Mouse (Mus musculus): ENCODE results near the gene Dohh. TPM values are rescaled to one million over a fixed set of nuclear protein-coding genes. Genes with fewer than 3 reads are reported as not detected.

The Dohh gene
- polyA plus RNA-seq, 1 experiment from 2014 or later, result 109 TPM

- H3K36me3 ChIP-seq (ENCODE audit: control insufficient read depth, insufficient read depth, low read length), result no peaks in the 10 kb centered on the region
- H3K27ac ChIP-seq (ENCODE audit: low read length), result peak overlapping the region; percentile 77
- H3K9me3 ChIP-seq (ENCODE audit: control insufficient read depth, low read length), result no peaks in the 10 kb centered on the region
- H3K4me1 ChIP-seq (ENCODE audit: control insufficient read depth, insufficient read depth, low read length), result peaks cover 43% of the 10 kb centered on the region
- peaks cover 5% of the 10 kb centered on the region; the same call in 1 of the 2 replicates for H3K27me3 ChIP-seq (replicated peaks; ENCODE audit: control insufficient read depth, insufficient read depth, low read length)
- H3K4me3 ChIP-seq (ENCODE audit: low read length), result peak overlapping the region; percentile 66
- WGBS, result 58% methylated on average over 4 of the region's 4 CpGs
- H3K9ac ChIP-seq (ENCODE audit: low read depth, low read length), result peak overlapping the region; percentile 60; the same call in 1 of the 2 replicates
- ATAC-seq, result no peak
- H3K4me2 ChIP-seq (ENCODE audit: low read depth, low read length), result peak overlapping the region; percentile 78
Observed at GRCm38 (mm10) chr10:81423476-81424245, 39.4 kb downstream of the Dohh start.

DNA sequence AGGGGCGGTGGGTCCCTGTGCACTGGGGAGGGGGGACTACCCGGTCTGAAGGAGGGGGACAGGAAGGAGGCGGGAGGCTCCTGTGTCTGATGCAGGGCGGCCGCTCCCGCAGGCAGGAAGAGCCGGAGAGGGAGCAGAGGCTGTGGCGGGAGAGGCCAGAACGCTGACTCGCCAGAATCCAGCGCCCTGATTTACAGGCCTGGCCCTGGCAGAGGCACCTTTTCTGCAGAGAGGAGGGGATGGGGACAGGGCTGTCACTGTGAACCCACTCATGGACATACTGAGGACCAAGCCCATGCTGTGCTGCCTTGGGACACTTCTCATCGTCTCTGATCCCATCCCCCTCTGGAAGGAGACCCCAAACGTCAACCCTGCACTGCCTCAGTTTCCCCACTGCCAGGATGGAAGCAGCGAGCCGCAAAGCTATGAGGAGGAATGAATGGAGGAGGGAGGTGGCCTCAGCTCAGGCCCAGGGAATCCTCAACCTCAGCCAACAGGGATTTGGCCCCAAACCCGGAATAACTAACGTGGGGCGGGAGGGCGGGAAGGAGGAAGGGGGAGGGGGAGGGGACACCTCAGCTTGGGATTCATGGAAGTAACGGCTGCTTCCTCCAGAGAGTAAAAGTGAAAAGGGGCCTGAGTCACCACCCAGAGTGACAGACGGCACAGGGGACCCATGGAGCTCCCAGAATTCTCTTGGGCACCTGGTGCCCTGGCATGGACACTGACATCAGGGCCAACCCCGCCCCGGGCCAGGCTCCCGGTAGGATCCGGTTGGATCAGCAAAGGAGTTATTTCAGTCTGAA lies 40.2 kb downstream of the Dohh start:
- Histone ChIP-seq H3K9me3 (ENCODE audit: control insufficient read depth, low read length) (no peaks in the 10 kb centered on the region), H3K4me2 (ENCODE audit: low read depth, low read length) (peak overlapping the region; percentile 78), H3K4me3 (ENCODE audit: low read length) (peak overlapping the region; percentile 66), H3K36me3 (ENCODE audit: control insufficient read depth, insufficient read depth, low read length) (no peaks in the 10 kb centered on the region), H3K4me1 (ENCODE audit: control insufficient read depth, insufficient read depth, low read length) (peaks cover 38% of the 10 kb centered on the region), H3K27me3 (replicated peaks; ENCODE audit: control insufficient read depth, insufficient read depth, low read length) (peaks cover 5% of the 10 kb centered on the region; the same call in 1 of the 2 replicates), H3K9ac (ENCODE audit: low read depth, low read length) (peak overlapping the region; percentile 81), H3K27ac (ENCODE audit: low read length) (peak overlapping the region; percentile 77)
- ATAC-seq, result peak; percentile 12; the same call in 1 of the 2 replicates
- 7% methylated on average over 25 of the region's 25 CpGs for WGBS

GRCm38 (mm10) chr10:81425236-81425850 lies 41.1 kb downstream of the Dohh start:
- 43% methylated on average over 10 of the region's 10 CpGs for WGBS
- no peak for ATAC-seq
- H3K4me1 ChIP-seq (ENCODE audit: control insufficient read depth, insufficient read depth, low read length), result peaks cover 39% of the 10 kb centered on the region
- H3K9ac ChIP-seq (ENCODE audit: low read depth, low read length), result peak overlapping the region; percentile 81
- peak overlapping the region; percentile 78 for H3K4me2 ChIP-seq (ENCODE audit: low read depth, low read length)
- H3K27ac ChIP-seq (ENCODE audit: low read length), result peak overlapping the region; percentile 77
- H3K27me3 ChIP-seq (replicated peaks; ENCODE audit: control insufficient read depth, insufficient read depth, low read length), result peaks cover 5% of the 10 kb centered on the region; the same call in 1 of the 2 replicates
- peak overlapping the region; percentile 66 for H3K4me3 ChIP-seq (ENCODE audit: low read length)
- no peaks in the 10 kb centered on the region for H3K36me3 ChIP-seq (ENCODE audit: control insufficient read depth, insufficient read depth, low read length)
- H3K9me3 ChIP-seq (ENCODE audit: control insufficient read depth, low read length), result no peaks in the 10 kb centered on the region

DNA sequence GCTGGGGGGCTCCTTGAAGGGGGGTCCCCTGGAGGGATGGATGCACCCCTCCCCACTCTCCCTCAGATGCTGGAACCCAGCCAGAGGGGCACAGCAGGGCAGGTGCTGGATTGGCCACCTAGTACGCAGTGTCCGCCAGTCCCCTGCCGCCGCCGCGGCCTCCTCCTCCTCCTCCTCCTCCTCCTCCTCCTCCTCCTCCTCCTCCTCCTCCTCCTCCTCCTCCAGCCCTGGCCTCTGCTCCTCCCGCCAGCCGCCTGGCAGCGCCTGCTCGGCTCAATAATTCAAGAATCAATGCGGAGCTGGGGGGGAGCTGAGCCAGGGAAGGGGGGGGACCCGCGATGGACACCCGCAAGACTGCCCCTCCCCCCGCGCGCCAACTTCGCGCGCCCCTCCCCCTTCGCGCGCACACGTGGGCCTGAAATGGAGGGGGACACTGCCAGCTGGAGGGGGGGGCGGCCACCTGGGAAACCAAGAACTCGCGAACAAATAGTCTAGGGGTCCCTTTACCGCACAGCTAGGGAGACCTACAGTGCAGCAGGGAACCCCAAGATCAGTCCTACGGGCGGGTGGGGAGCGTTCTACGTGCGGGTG lies 41.9 kb downstream of the Dohh start:
- peaks cover 5% of the 10 kb centered on the region; the same call in 1 of the 2 replicates for H3K27me3 ChIP-seq (replicated peaks; ENCODE audit: control insufficient read depth, insufficient read depth, low read length)
- H3K36me3 ChIP-seq (ENCODE audit: control insufficient read depth, insufficient read depth, low read length), result no peaks in the 10 kb centered on the region
- peaks cover 44% of the 10 kb centered on the region for H3K4me1 ChIP-seq (ENCODE audit: control insufficient read depth, insufficient read depth, low read length)
- no peak for ATAC-seq
- peak overlapping the region; percentile 81 for H3K9ac ChIP-seq (ENCODE audit: low read depth, low read length)
- peak overlapping the region; percentile 78 for H3K4me2 ChIP-seq (ENCODE audit: low read depth, low read length)
- peak overlapping the region; percentile 66 for H3K4me3 ChIP-seq (ENCODE audit: low read length)
- H3K9me3 ChIP-seq (ENCODE audit: control insufficient read depth, low read length), result no peaks in the 10 kb centered on the region
- 1% methylated on average over 21 of the region's 33 CpGs for WGBS
- peak overlapping the region; percentile 54 for H3K27ac ChIP-seq (ENCODE audit: low read length)

GRCm38 (mm10) chr10:81426897-81427296 lies 42.7 kb downstream of the Dohh start:
- Histone ChIP-seq H3K27me3 (replicated peaks; ENCODE audit: control insufficient read depth, insufficient read depth, low read length) (peaks cover 7% of the 10 kb centered on the region; the same call in 1 of the 2 replicates), H3K27ac (ENCODE audit: low read length) (peak overlapping the region; percentile 54), H3K9me3 (ENCODE audit: control insufficient read depth, low read length) (no peaks in the 10 kb centered on the region), H3K4me3 (ENCODE audit: low read length) (peak overlapping the region; percentile 66), H3K9ac (ENCODE audit: low read depth, low read length) (peak overlapping the region; percentile 81), H3K36me3 (ENCODE audit: control insufficient read depth, insufficient read depth, low read length) (no peaks in the 10 kb centered on the region), H3K4me2 (ENCODE audit: low read depth, low read length) (peak overlapping the region; percentile 78), H3K4me1 (ENCODE audit: control insufficient read depth, insufficient read depth, low read length) (peaks cover 50% of the 10 kb centered on the region)
- no peak for ATAC-seq
- WGBS, result 1% methylated on average over 33 of the region's 38 CpGs

GRCm38 (mm10) chr10:81427327-81427726 lies 43.1 kb downstream of the Dohh start:
- peak overlapping the region; percentile 66 for H3K4me3 ChIP-seq (ENCODE audit: low read length)
- H3K4me2 ChIP-seq (ENCODE audit: low read depth, low read length), result peak overlapping the region; percentile 78
- no peak for ATAC-seq
- H3K36me3 ChIP-seq (ENCODE audit: control insufficient read depth, insufficient read depth, low read length), result no peaks in the 10 kb centered on the region
- H3K9ac ChIP-seq (ENCODE audit: low read depth, low read length), result peak overlapping the region; percentile 81; the same call in 1 of the 2 replicates
- H3K4me1 ChIP-seq (ENCODE audit: control insufficient read depth, insufficient read depth, low read length), result peaks cover 50% of the 10 kb centered on the region
- 35% methylated on average over 3 of the region's 3 CpGs for WGBS
- H3K9me3 ChIP-seq (ENCODE audit: control insufficient read depth, low read length), result no peaks in the 10 kb centered on the region
- peaks cover 7% of the 10 kb centered on the region; the same call in 1 of the 2 replicates for H3K27me3 ChIP-seq (replicated peaks; ENCODE audit: control insufficient read depth, insufficient read depth, low read length)
- H3K27ac ChIP-seq (ENCODE audit: low read length), result no peak overlapping the region

DNA sequence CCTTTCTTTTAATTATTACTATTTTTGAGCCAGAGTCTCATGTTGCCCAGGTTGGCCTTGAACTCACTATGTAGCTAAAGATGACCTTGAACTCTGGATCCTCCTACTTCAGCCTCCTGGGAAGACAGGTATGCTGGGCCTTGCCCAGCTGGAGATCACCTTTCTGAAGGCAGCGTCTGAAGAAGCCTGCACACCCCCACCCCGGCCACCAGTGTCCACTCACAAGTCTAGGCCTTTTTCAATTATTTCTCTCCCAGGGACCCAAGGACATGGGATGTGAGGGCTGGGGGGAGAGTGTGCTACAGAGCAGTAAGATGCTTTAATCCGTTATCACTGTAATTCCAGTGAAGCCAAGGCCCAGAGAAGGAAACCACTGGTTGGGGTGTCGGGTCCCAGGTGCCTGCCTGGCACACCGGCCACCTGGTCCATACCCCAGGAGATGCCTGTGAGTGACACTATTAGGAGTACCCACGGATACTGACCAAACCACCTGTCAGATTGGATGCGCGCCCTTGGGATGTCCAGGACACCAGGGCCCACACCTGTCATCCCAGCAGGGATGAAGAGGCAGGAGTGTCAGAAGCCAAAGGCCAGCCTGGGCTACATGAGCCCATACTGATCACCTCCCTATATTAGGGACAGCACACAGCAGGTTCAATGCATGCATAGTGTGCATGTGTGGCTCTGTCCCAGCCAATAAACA lies 43.7 kb downstream of the Dohh start:
- H3K4me2 ChIP-seq (ENCODE audit: low read depth, low read length), result no peak overlapping the region
- no peak for ATAC-seq
- H3K4me1 ChIP-seq (ENCODE audit: control insufficient read depth, insufficient read depth, low read length), result peaks cover 54% of the 10 kb centered on the region
- 82% methylated on average over 8 of the region's 8 CpGs for WGBS
- no peaks in the 10 kb centered on the region for H3K36me3 ChIP-seq (ENCODE audit: control insufficient read depth, insufficient read depth, low read length)
- H3K9me3 ChIP-seq (ENCODE audit: control insufficient read depth, low read length), result no peaks in the 10 kb centered on the region
- no peak overlapping the region for H3K4me3 ChIP-seq (ENCODE audit: low read length)
- H3K27me3 ChIP-seq (replicated peaks; ENCODE audit: control insufficient read depth, insufficient read depth, low read length), result peaks cover 10% of the 10 kb centered on the region; the same call in 1 of the 2 replicates
- no peak overlapping the region for H3K27ac ChIP-seq (ENCODE audit: low read length)
- no peak overlapping the region for H3K9ac ChIP-seq (ENCODE audit: low read depth, low read length)

DNA sequence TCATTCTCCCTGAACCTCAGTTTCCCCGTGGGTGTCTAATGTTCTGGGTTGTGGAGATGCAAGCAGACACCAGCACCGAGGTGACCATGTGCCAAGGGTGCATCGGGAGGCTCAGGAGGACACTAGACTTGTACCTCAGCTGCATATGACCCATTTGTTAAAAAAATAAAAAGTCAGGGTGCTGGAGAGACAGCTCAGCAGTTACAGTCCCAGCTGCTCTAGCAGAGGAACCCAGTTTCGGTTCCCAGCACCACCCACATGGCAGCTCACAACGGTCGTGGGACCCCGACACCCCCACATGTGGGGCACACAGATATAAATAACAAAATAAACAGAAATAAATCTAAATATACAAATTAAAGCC lies 44.3 kb downstream of the Dohh start:
- Histone ChIP-seq H3K9me3 (ENCODE audit: control insufficient read depth, low read length) (no peaks in the 10 kb centered on the region), H3K36me3 (ENCODE audit: control insufficient read depth, insufficient read depth, low read length) (no peaks in the 10 kb centered on the region), H3K4me3 (ENCODE audit: low read length) (no peak overlapping the region), H3K9ac (ENCODE audit: low read depth, low read length) (no peak overlapping the region), H3K27ac (ENCODE audit: low read length) (no peak overlapping the region), H3K4me2 (ENCODE audit: low read depth, low read length) (no peak overlapping the region), H3K4me1 (ENCODE audit: control insufficient read depth, insufficient read depth, low read length) (peaks cover 55% of the 10 kb centered on the region), H3K27me3 (replicated peaks; ENCODE audit: control insufficient read depth, insufficient read depth, low read length) (peaks cover 10% of the 10 kb centered on the region; the same call in 1 of the 2 replicates)
- ATAC-seq, result no peak
- WGBS, result 83% methylated on average over 7 of the region's 7 CpGs
